Mouse (Mus musculus) limb, embryonic 14.5 days (tissue): ENCODE measurements around the gene Magi1. TPM values are rescaled to one million over a fixed set of nuclear protein-coding genes. Genes with fewer than 3 reads are reported as not detected.

ENCODE experiments used
- ATAC-seq: fragments of 200-750 bp; cut with Nextera tagmentation; 2 replicates; pipeline ENCODE4 v1.8.0; 2017; ENCODE audit warnings: low read depth, moderate number of reproducible peaks, moderate TSS enrichment; ENCODE audit not compliant: low FRiP score
- DNase-seq: peaks from one replicate; pipeline ENCODE4 v3.0.0-alpha.2; 2015; ENCODE audit warnings: low spot score
- H3K27ac ChIP-seq: fragments of 300-500 bp; sonication (generic); replicated peaks from 2 replicates; pipeline ENCODE4 v1.5.1; 2014; ENCODE audit warnings: low read depth, mild to moderate bottlenecking, low read length, moderate library complexity, mixed read lengths
- H3K27me3 ChIP-seq: fragments of 300-500 bp; sonication (generic); 2 replicates; pipeline ENCODE4 v1.6.1; 2014; ENCODE audit warnings: low read length, mixed read lengths; ENCODE audit not compliant: control insufficient read depth, insufficient read depth
- H3K36me3 ChIP-seq: fragments of 300-500 bp; sonication (generic); 2 replicates; pipeline ENCODE4 v1.6.1; 2014; ENCODE audit warnings: mild to moderate bottlenecking, low read length, moderate library complexity, mixed read lengths; ENCODE audit not compliant: control insufficient read depth, insufficient read depth
- H3K4me1 ChIP-seq: fragments of 300-500 bp; sonication (generic); 2 replicates; pipeline ENCODE4 v1.6.1; 2014; ENCODE audit warnings: antibody characterized with exemption, low read length, mixed read lengths; ENCODE audit not compliant: control insufficient read depth, insufficient read depth
- H3K4me2 ChIP-seq: fragments of 300-500 bp; sonication (generic); replicated peaks from 2 replicates; pipeline ENCODE4 v1.6.1; 2014; ENCODE audit warnings: low read depth, mild to moderate bottlenecking, low read length, moderate library complexity; ENCODE audit not compliant: severe bottlenecking
- H3K4me3 ChIP-seq: fragments of 300-500 bp; sonication (generic); replicated peaks from 2 replicates; pipeline ENCODE4 v1.5.1; 2014; ENCODE audit warnings: low read length
- H3K9ac ChIP-seq: fragments of 300-500 bp; sonication (generic); 2 replicates; pipeline ENCODE4 v1.6.1; 2014; ENCODE audit warnings: mild to moderate bottlenecking, low read depth, low read length, moderate library complexity; ENCODE audit not compliant: severe bottlenecking
- H3K9me3 ChIP-seq: fragments of 300-500 bp; sonication (generic); 2 replicates; pipeline ENCODE4 v1.6.1; 2016; ENCODE audit warnings: low read length; ENCODE audit not compliant: control insufficient read depth
- POLR2A ChIP-seq: fragments of 200-500 bp; IDR thresholded peaks from 2 replicates; pipeline ENCODE4 v1.8.0; 2012; ENCODE audit warnings: inconsistent platforms, mild to moderate bottlenecking, moderate library complexity, borderline replicate concordance; ENCODE audit not compliant: insufficient read depth, insufficient read length; ENCODE audit errors: extremely low read depth
- WGBS: fragments of 180-500 bp; shearing (Covaris S2); extraction: QIAGEN DNeasy Blood & Tissue Kit; methylation state at CpG from one replicate; pipeline ENCODE4 v1.1.7; 2014; 5-methylcytosine and 5-hydroxymethylcytosine counted together
- polyA plus RNA-seq, 2 experiments: library from polyadenylated mRNA; depleted of rRNA in 1 of 2; stranded (reverse) in 1 of 2; unstranded in 1 of 2; fragments of >200 nt; fragmentation: Nextera tagmentation in 1 of 2; extraction: Ambion mirVana in 1 of 2; gene quantifications; 2 replicates each; pipeline versions ENCODE4 v1.2.1 to v1.2.3; 2012 to 2014

Magi1 gene
- polyA plus RNA-seq, 2 experiments = 9.7 to 15.0 TPM

GRCm38 (mm10) chr6:94195303-94195911, 88.3 kb downstream of the Magi1 start:
- TF ChIP-seq POLR2A = no peak
- Histone ChIP-seq H3K9me3 (no peaks in the 10 kb centered on the region), H3K4me3 (no peak overlapping the region), H3K36me3 (no peaks in the 10 kb centered on the region), H3K27me3 (no peaks in the 10 kb centered on the region), H3K4me2 (no peak overlapping the region), H3K27ac (no peak overlapping the region), H3K9ac (no peak overlapping the region), H3K4me1 (peaks cover 10% of the 10 kb centered on the region)
- ATAC-seq (no peak), DNase-seq (no peak)
- WGBS = 61% methylated on average over 14 of the region's 14 CpGs

- H3K27me3 ChIP-seq = no peaks in the 10 kb centered on the region
- peaks cover 24% of the 10 kb centered on the region for H3K4me1 ChIP-seq
- DNase-seq (no peak), ATAC-seq (no peak)
- H3K4me3 ChIP-seq = no peak overlapping the region
- WGBS = 68% methylated on average over 5 of the region's 5 CpGs
- TF ChIP-seq POLR2A = no peak
- no peak overlapping the region for H3K4me2 ChIP-seq
- H3K9ac ChIP-seq = no peak overlapping the region
- H3K36me3 ChIP-seq = no peaks in the 10 kb centered on the region
- no peaks in the 10 kb centered on the region for H3K9me3 ChIP-seq
- H3K27ac ChIP-seq = no peak overlapping the region
Observed at GRCm38 (mm10) chr6:94190830-94191229, 92.9 kb downstream of the Magi1 start.

- Histone ChIP-seq H3K9me3 (no peaks in the 10 kb centered on the region), H3K9ac (no peak overlapping the region), H3K36me3 (no peaks in the 10 kb centered on the region), H3K27ac (no peak overlapping the region), H3K4me2 (no peak overlapping the region), H3K27me3 (no peaks in the 10 kb centered on the region), H3K4me3 (no peak overlapping the region), H3K4me1 (peaks cover 22% of the 10 kb centered on the region)
- no peak for DNase-seq
- no peak for ATAC-seq
- no peak for TF ChIP-seq POLR2A
- WGBS = 56% methylated on average over 5 of the region's 5 CpGs
Observed at GRCm38 (mm10) chr6:94189379-94189778, 94.3 kb downstream of the Magi1 start.

GRCm38 (mm10) chr6:94186628-94187319, 96.9 kb downstream of the Magi1 start:
- no peak overlapping the region for H3K4me2 ChIP-seq
- H3K36me3 ChIP-seq = no peaks in the 10 kb centered on the region
- WGBS = 57% methylated on average over 7 of the region's 7 CpGs
- no peaks in the 10 kb centered on the region for H3K27me3 ChIP-seq
- no peak overlapping the region for H3K27ac ChIP-seq
- H3K4me1 ChIP-seq = peaks cover 46% of the 10 kb centered on the region
- no peak overlapping the region for H3K9ac ChIP-seq
- no peaks in the 10 kb centered on the region for H3K9me3 ChIP-seq
- ATAC-seq (no peak), DNase-seq (no peak)
- TF ChIP-seq POLR2A = no peak
- no peak overlapping the region for H3K4me3 ChIP-seq

- Histone ChIP-seq H3K4me2 (no peak overlapping the region), H3K4me1 (peaks cover 42% of the 10 kb centered on the region)
- no peak for TF ChIP-seq POLR2A
Observed at GRCm38 (mm10) chr6:94184268-94184667, 99.4 kb downstream of the Magi1 start.

More at GRCm38 (mm10) chr6:94184268-94184667, 99.4 kb downstream of the Magi1 start:
- H3K27ac ChIP-seq = no peak overlapping the region
- no peaks in the 10 kb centered on the region for H3K9me3 ChIP-seq
- no peaks in the 10 kb centered on the region for H3K36me3 ChIP-seq
- H3K4me3 ChIP-seq = no peak overlapping the region
- 56% methylated on average over 4 of the region's 4 CpGs for WGBS
- ATAC-seq (no peak), DNase-seq (no peak)
- H3K27me3 ChIP-seq = no peaks in the 10 kb centered on the region
- no peak overlapping the region for H3K9ac ChIP-seq
